Comparison of ENCODE assay signal across 8 mouse cellular contexts in genomic region chr16:59604078-59604781, GRCm38 (mm10). TPM values are rescaled to one million over a fixed set of nuclear protein-coding genes. Genes with fewer than 3 reads are reported as not detected.
DNase-seq lines count a peak whose midpoint lies in the region; ATAC-seq and TF ChIP-seq lines count a peak whose summit lies in the region.
"Had no signal": no experiment of that assay in that cellular context is flagged by ENCODE, and none has a peak within 500 bp of the region (broad histone marks: within the 10 kb centered on the region; RNA-seq: fewer than 3 reads in every experiment).

No protein-coding gene starts in this region.

- no peaks in the 10 kb centered on the region for H3K27me3 ChIP-seq in liver, postnatal 0 days (ENCODE audit: insufficient read depth, low read length)
- H3K27me3 ChIP-seq in forebrain, embryonic 14.5 days (replicated peaks; ENCODE audit: control insufficient read depth, insufficient read depth, low read length): no peaks in the 10 kb centered on the region
- no peaks in the 10 kb centered on the region for H3K27me3 ChIP-seq in intestine, embryonic 16.5 days (replicated peaks; ENCODE audit: control insufficient read depth, insufficient read depth, low read length)

- ATAC-seq in liver, postnatal 0 days: peak; percentile 10; the same call in 1 of the 2 replicates
- ATAC-seq in forebrain, embryonic 14.5 days: peak; percentile 82
- ATAC-seq in intestine, embryonic 16.5 days: no peak

- TF ChIP-seq CTCF in liver, postnatal 0 days (IDR thresholded peaks at IDR 0.05; ENCODE audit: low read depth): no peak

- 0 out of 2 replicates have a peak overlapping the region, but pooled peaks have one; percentile 31 for H3K27ac ChIP-seq in liver, postnatal 0 days (ENCODE audit: low read depth)
- H3K27ac ChIP-seq in forebrain, embryonic 14.5 days (ENCODE audit: low read depth, low read length): peak overlapping the region; percentile 33; the same call in 1 of the 2 replicates
- H3K27ac ChIP-seq in intestine, embryonic 16.5 days (ENCODE audit: low read length): no peak overlapping the region

- DNase-seq in liver, postnatal 0 days: peak; percentile 22
- no peak for DNase-seq in liver
- DNase-seq in forebrain, embryonic 14.5 days (ENCODE audit: low spot score): peak; percentile 74
- peak; percentile 55 for DNase-seq in mesoderm, embryonic 11.5 days (ENCODE audit: low read depth, low spot score)
- DNase-seq in skeletal muscle tissue, adult 2 months (ENCODE audit: low read depth, low spot score): peak; percentile 19
- DNase-seq in testis, postnatal 10 days (ENCODE audit: low spot score): no peak
- DNase-seq: cerebellum, adult 9-11 months had no signal

- H3K36me3 ChIP-seq in liver, postnatal 0 days (replicated peaks; ENCODE audit: insufficient read depth, low read length): no peaks in the 10 kb centered on the region
- no peaks in the 10 kb centered on the region for H3K36me3 ChIP-seq in forebrain, embryonic 14.5 days (ENCODE audit: control insufficient read depth, insufficient read depth, low read length)
- no peaks in the 10 kb centered on the region for H3K36me3 ChIP-seq in intestine, embryonic 16.5 days (ENCODE audit: control insufficient read depth, insufficient read depth, low read length)

- H3K4me3 ChIP-seq in liver, postnatal 0 days (ENCODE audit: low read depth, low read length): no peak overlapping the region
- peak overlapping the region; percentile 9 for H3K4me3 ChIP-seq in forebrain, embryonic 14.5 days (ENCODE audit: low read depth, low read length)
- no peak overlapping the region for H3K4me3 ChIP-seq in intestine, embryonic 16.5 days (ENCODE audit: low read length)

- TF ChIP-seq EP300 in liver, postnatal 0 days (IDR thresholded peaks at IDR 0.05; ENCODE audit: low read depth): no peak

- no peaks in the 10 kb centered on the region for H3K9me3 ChIP-seq in liver, postnatal 0 days (ENCODE audit: low read length)
- H3K9me3 ChIP-seq in forebrain, embryonic 14.5 days (replicated peaks; ENCODE audit: control insufficient read depth, low read length): no peaks in the 10 kb centered on the region
- no peaks in the 10 kb centered on the region for H3K9me3 ChIP-seq in intestine, embryonic 16.5 days (ENCODE audit: control insufficient read depth, low read length)

- peak overlapping the region; percentile 23; the same call in 1 of the 2 replicates for H3K4me2 ChIP-seq in liver, postnatal 0 days (ENCODE audit: low read depth, low read length)
- H3K4me2 ChIP-seq in forebrain, embryonic 14.5 days (ENCODE audit: low read length): peak overlapping the region; percentile 46
- H3K4me2 ChIP-seq in intestine, embryonic 16.5 days (ENCODE audit: low read depth, low read length): no peak overlapping the region

- WGBS in liver, postnatal 0 days (ENCODE audit: insufficient replicate concordance): 42% methylated on average over 15 of the region's 15 CpGs
- 40% methylated on average over 15 of the region's 15 CpGs for WGBS in forebrain, embryonic 14.5 days
- WGBS in intestine, embryonic 16.5 days: 64% methylated on average over 15 of the region's 15 CpGs

- no peak overlapping the region for H3K9ac ChIP-seq in liver, postnatal 0 days (replicated peaks)
- 0 out of 2 replicates have a peak overlapping the region, but pooled peaks have one; percentile 7 for H3K9ac ChIP-seq in forebrain, embryonic 14.5 days (ENCODE audit: low read length)
- H3K9ac ChIP-seq in intestine, embryonic 16.5 days (ENCODE audit: low read depth, low read length): no peak overlapping the region

- H3K4me1 ChIP-seq in liver, postnatal 0 days (ENCODE audit: insufficient read depth): peaks cover 9% of the 10 kb centered on the region
- H3K4me1 ChIP-seq in forebrain, embryonic 14.5 days (ENCODE audit: control insufficient read depth, insufficient read depth, low read length): peaks cover 7% of the 10 kb centered on the region
- no peaks in the 10 kb centered on the region for H3K4me1 ChIP-seq in intestine, embryonic 16.5 days (ENCODE audit: control insufficient read depth, insufficient read depth, low read length)

RNA-seq across cellular contexts. Expression of gene Crybg3, which starts 3.5 kb away (rescaled TPM):
- polyA plus RNA-seq in liver, postnatal 0 days (2015; fragmentation: Nextera tagmentation; extraction: Ambion mirVana): 0.77 and 1.0 TPM in 2 replicates
- 1.5 and 1.8 TPM in 2 replicates for polyA plus RNA-seq in forebrain, embryonic 14.5 days (2014; fragmentation: Nextera tagmentation; extraction: Ambion mirVana)
- polyA plus RNA-seq in intestine, embryonic 16.5 days (2015; fragmentation: Nextera tagmentation; extraction: Ambion mirVana): 4.4 and 5.0 TPM in 2 replicates

RNA-seq across cellular contexts. Expression of gene Arl6, which starts 35.0 kb away (rescaled TPM):
- 3.3 and 3.4 TPM in 2 replicates for polyA plus RNA-seq in liver, postnatal 0 days (2015; fragmentation: Nextera tagmentation; extraction: Ambion mirVana)
- polyA plus RNA-seq in forebrain, embryonic 14.5 days (2014; fragmentation: Nextera tagmentation; extraction: Ambion mirVana): 59.4 and 62.6 TPM in 2 replicates
- 14.3 and 15.4 TPM in 2 replicates for polyA plus RNA-seq in intestine, embryonic 16.5 days (2015; fragmentation: Nextera tagmentation; extraction: Ambion mirVana)

Comparison
In these comparisons a context has a peak if more than half of its experiments do, and no peak if none do; other contexts are left out.
1. DNase-seq: peak in liver, postnatal 0 days (single experiment), forebrain, embryonic 14.5 days (single experiment), mesoderm, embryonic 11.5 days (single experiment) and skeletal muscle tissue, adult 2 months (single experiment); none in liver (single experiment) and testis, postnatal 10 days (single experiment).